Mouse (Mus musculus): Measurements from ENCODE around the gene Il27.

DNA sequence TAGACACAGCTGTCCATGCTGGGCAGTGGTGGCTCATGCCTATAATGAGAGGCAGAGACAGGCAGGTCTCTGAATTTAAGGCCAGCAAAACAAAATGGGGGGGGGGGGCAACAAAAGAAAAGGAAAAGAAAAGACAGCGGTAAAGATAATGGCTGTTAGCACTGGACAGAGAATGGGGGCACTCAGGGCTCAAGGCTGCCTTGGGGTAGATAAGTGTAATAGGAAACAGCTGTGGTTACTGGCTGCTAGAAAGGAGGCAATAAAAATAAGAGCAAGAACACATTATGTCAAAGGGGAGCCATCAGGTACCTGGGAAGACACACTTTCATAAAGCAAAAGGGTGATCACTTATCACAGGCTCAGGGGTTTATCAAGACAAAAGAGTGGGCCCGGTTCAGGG lies 37.7 kb upstream of the Il27 start:
- TF ChIP-seq CTCF (IDR thresholded peaks at IDR 0.05) (no peak), EP300 (IDR thresholded peaks at IDR 0.05) (no peak)

All from lung, postnatal 0 days (tissue).